In the genomic region with DNA sequence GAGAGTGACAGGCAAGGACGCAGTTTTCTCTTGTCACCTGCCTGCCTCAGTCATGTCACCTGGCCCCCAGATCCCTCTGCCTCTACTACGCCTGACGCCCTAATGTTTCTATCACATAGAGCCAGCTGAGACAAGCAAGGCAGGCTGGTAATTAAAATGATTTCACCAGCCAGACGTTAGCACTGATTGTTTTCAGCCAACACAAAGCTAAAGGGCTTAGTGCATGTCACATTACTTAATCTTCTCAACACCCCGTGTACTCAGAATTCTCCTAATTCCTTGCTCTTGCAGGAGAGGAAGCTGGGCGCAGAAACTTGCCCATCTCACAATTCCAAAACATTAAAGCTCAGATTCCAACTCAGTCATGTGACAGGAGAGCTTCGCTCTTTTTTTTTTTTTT, we compare ENCODE assay signal across 22 mouse cellular contexts. TPM values are rescaled to one million over a fixed set of nuclear protein-coding genes. Genes with fewer than 3 reads are reported as not detected.
"Had no signal": no experiment of that assay in that cellular context is flagged by ENCODE, and none has a peak within 500 bp of the region (broad histone marks: within the 10 kb centered on the region; RNA-seq: fewer than 3 reads in every experiment).

No protein-coding gene starts in this region.

- H3K36me3 ChIP-seq: limb, embryonic 12.5 days; limb, embryonic 15.5 days; lung, embryonic 15.5 days; midbrain, embryonic 12.5 days; midbrain, embryonic 15.5 days; neural tube, embryonic 13.5 days had no signal

- H3K9me3 ChIP-seq: lung, embryonic 15.5 days; midbrain, embryonic 15.5 days; neural tube, embryonic 13.5 days had no signal

- DNase-seq: kidney, adult 2 months; kidney, postnatal 14 days; kidney, postnatal 4 days; left cerebral cortex, postnatal 4 days; lung, adult 18-20 months; lung, postnatal 10 days; lung, postnatal 36 days; right cerebral cortex, adult 18-20 months; right cerebral cortex, postnatal 14 days; right cerebral cortex, postnatal 4 days; thymus, postnatal 25 days had no signal

- H3K4me3 ChIP-seq: limb, embryonic 12.5 days; limb, embryonic 15.5 days; lung, embryonic 15.5 days; megakaryocyte, embryonic 14.5 days; midbrain, embryonic 12.5 days; midbrain, embryonic 15.5 days; neural tube, embryonic 13.5 days had no signal

- H3K27me3 ChIP-seq: limb, embryonic 12.5 days; limb, embryonic 15.5 days; lung, embryonic 15.5 days; midbrain, embryonic 12.5 days; midbrain, embryonic 15.5 days; neural tube, embryonic 13.5 days had no signal

- H3K27ac ChIP-seq: limb, embryonic 12.5 days; limb, embryonic 15.5 days; liver, embryonic 14.5 days; lung, embryonic 15.5 days; midbrain, embryonic 12.5 days; midbrain, embryonic 15.5 days; neural tube, embryonic 13.5 days; stomach, postnatal 0 days had no signal

- H3K9ac ChIP-seq: limb, embryonic 12.5 days; limb, embryonic 15.5 days; liver, embryonic 14.5 days; lung, embryonic 15.5 days; midbrain, embryonic 12.5 days; midbrain, embryonic 15.5 days; neural tube, embryonic 13.5 days had no signal

- ATAC-seq: intestine, postnatal 0 days; midbrain, embryonic 15.5 days had no signal

- H3K4me2 ChIP-seq: limb, embryonic 12.5 days; limb, embryonic 15.5 days; liver, embryonic 11.5 days; lung, embryonic 15.5 days; midbrain, embryonic 12.5 days; midbrain, embryonic 15.5 days; neural tube, embryonic 13.5 days had no signal

RNA-seq across cellular contexts. Expression of a gene that starts 13.4 kb away (rescaled TPM):
- polyA plus RNA-seq: midbrain, embryonic 12.5 days had no signal

RNA-seq across cellular contexts. Expression of a gene that starts 36.0 kb away (rescaled TPM):
- polyA plus RNA-seq: liver, embryonic 11.5 days; lung, embryonic 15.5 days had no signal
